Mouse (Mus musculus) MEL (cell line): ENCODE results near the gene Prelid3b.

Experiments
- CTCF ChIP-seq, 3 experiments: IDR thresholded peaks in 2 of 3; conservative IDR thresholded peaks in 1 of 3; 2 replicates each; pipeline ENCODE4 v1.5.1; 2011 to 2012; ENCODE audit warnings: low read length in 3 of 3, low read depth in 2 of 3, mild to moderate bottlenecking in 2 of 3, improper control_type of control experiment in 1 of 3, inconsistent platforms in 1 of 3, mixed read lengths in 1 of 3, moderate library complexity in 1 of 3; ENCODE audit not compliant: control insufficient read depth in 1 of 3, insufficient read depth in 1 of 3, poor library complexity in 1 of 3, severe bottlenecking in 1 of 3
- GATA1 ChIP-seq: IDR thresholded peaks from 2 replicates; pipeline ENCODE4 v1.6.1; 2011; ENCODE audit warnings: low read depth, low read length, improper control_type of control experiment
- POLR2AphosphoS2 ChIP-seq: IDR thresholded peaks from 2 replicates; pipeline ENCODE4 v1.6.1; 2011; ENCODE audit warnings: low read length, improper control_type of control experiment

DNA sequence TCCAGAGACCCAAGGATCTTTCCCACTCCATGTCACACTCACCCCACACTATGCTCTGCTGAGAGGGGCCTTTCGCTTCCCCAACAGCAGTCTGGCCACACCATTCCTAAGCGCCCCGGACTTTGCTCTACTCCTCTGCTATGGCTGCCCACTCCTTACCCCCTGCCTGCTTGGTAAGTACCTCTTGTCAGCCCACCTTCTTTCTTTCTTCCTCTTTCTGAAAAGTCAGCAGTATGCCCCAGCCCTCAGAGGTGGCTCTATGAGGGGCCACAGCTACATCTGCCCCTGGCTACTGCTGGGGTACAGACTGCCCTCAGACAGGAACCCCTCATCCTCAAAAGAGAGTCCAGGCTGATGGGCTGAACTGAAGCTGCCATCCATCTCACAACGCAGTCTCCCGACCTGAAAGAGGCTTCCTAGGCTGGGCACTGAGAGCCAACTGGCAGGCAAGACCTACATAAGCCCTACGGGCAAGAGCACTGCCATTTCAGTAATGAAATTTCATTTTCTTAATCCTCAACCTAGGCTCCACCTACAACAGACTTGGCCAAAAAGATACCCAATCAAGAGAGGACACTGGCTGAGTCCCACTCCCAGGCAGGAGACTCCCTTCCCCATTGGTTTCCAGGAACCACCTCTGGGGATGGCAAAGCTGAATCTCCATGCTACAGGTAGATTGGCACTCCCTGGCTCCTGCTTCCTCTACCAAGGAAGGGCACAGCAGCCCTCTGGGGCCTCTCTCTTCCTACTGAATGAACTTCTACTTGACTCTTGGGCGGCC lies 35.8 kb downstream of the Prelid3b start:
- TF ChIP-seq CTCF (IDR thresholded peaks at IDR 0.05 in 2 of 3, conservative IDR thresholded peaks at IDR 0.05 in 1 of 3; ENCODE audit: control insufficient read depth in 1 of 3, insufficient read depth in 1 of 3, low read depth in 2 of 3, low read length in 3 of 3, poor library complexity in 1 of 3, severe bottlenecking in 1 of 3) (no peak), GATA1 (no peak), POLR2AphosphoS2 (no peak)
